Mouse (Mus musculus) heart, postnatal 0 days (tissue): ENCODE measurements at regions not wholly inside any gene's neighbourhood (a gene's known extent, or its start where the extent isn't known, plus 50 kb on each side); places are given as distances from the start of the nearest gene placed in this dataset.

ENCODE experiments used
- ATAC-seq: fragments of 200-750 bp; cut with Nextera tagmentation; 2 replicates; pipeline ENCODE4 v1.8.0; 2017; ENCODE audit warnings: low read depth, moderate number of reproducible peaks, moderate library complexity; ENCODE audit not compliant: insufficient read depth
- DNase-seq: peaks from one replicate; pipeline ENCODE4 v3.0.0-alpha.2; 2016; ENCODE audit warnings: low spot score
- H3K27ac ChIP-seq: fragments of 300-500 bp; sonication (generic); 2 replicates; pipeline ENCODE4 v1.5.1; 2014; ENCODE audit warnings: low read depth, mild to moderate bottlenecking
- H3K27me3 ChIP-seq: fragments of 300-500 bp; sonication (generic); 2 replicates; pipeline ENCODE4 v1.6.1; 2014; ENCODE audit warnings: low read length, mixed read lengths; ENCODE audit not compliant: control insufficient read depth, insufficient read depth
- H3K36me3 ChIP-seq: fragments of 300-500 bp; sonication (generic); replicated peaks from 2 replicates; pipeline ENCODE4 v1.6.1; 2014; ENCODE audit warnings: low read length, mixed read lengths; ENCODE audit not compliant: control insufficient read depth, insufficient read depth
- H3K4me1 ChIP-seq: fragments of 300-500 bp; sonication (generic); 2 replicates; pipeline ENCODE4 v1.6.1; 2014; ENCODE audit warnings: antibody characterized with exemption; ENCODE audit not compliant: control insufficient read depth, insufficient read depth
- H3K4me2 ChIP-seq: fragments of 300-500 bp; sonication (generic); 2 replicates; pipeline ENCODE4 v1.6.1; 2014; ENCODE audit warnings: low read depth, mild to moderate bottlenecking, low read length, moderate library complexity
- H3K4me3 ChIP-seq: fragments of 300-500 bp; sonication (generic); 2 replicates; pipeline ENCODE4 v1.5.1; 2014; ENCODE audit warnings: low read depth, low read length
- H3K9ac ChIP-seq: fragments of 300-500 bp; sonication (generic); replicated peaks from 2 replicates; pipeline ENCODE4 v1.6.1; 2014; ENCODE audit warnings: low read depth, low read length, mixed read lengths
- H3K9me3 ChIP-seq: fragments of 300-500 bp; sonication (generic); replicated peaks from 2 replicates; pipeline ENCODE4 v1.6.1; 2016; ENCODE audit warnings: low read length; ENCODE audit not compliant: control insufficient read depth
- CTCF ChIP-seq: IDR thresholded peaks from 2 replicates; pipeline ENCODE4 v1.5.1; 2016; ENCODE audit warnings: antibody characterized with exemption, control low read depth, low read depth
- EP300 ChIP-seq: IDR thresholded peaks from 2 replicates; pipeline ENCODE4 v1.6.1; 2016; ENCODE audit warnings: antibody characterized with exemption, low read depth
- WGBS: fragments of 180-500 bp; shearing (Covaris S2); extraction: QIAGEN DNeasy Blood & Tissue Kit; methylation state at CpG from one replicate; pipeline ENCODE4 v1.1.7; 2014; 5-methylcytosine and 5-hydroxymethylcytosine counted together

DNA sequence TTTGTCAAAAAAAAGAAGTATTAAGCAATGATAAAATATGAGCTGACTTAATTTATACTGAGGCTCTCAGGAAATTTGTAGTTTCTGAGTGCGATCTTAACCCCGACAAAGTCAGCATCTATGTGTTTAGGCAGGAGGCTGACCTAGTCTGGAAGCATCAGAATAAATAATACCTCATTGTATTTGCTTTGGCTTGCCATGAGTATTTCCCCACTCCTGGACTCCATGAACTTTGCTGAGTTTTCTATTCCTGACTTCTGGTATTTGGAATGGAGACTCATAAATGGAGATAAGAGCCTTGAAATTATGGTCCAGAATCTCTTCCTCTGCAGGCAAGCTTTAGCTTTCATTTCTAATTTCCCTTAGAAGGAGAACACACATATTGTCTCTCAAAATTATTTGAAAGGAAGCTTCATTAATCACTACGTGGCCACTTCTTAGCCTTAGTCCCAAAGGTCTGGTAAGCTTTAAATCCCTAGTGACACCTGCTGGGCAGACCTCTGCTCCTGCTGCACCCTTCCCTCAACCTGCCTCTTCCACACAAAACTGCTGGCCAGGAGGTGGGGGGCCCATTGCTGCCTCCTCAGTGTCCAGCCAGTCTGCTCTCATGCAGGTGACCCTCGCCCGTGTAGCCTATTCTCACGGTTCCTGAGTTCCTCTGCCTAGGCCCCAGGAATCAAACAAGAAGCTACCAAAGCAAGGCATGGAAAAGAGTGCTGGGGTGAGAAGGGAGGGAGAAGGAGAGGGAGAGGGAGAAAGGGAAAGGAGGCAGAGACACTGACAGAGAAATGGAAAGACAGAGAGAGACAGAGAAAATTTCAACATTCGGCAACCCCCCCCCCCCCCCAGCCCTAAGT lies 173.6 kb upstream of the Klf12 start:
- H3K27me3 ChIP-seq: no peaks in the 10 kb centered on the region
- H3K4me3 ChIP-seq: no peak overlapping the region
- ATAC-seq (no peak), DNase-seq (peak; percentile 36)
- no peak overlapping the region for H3K9ac ChIP-seq
- WGBS: 52% methylated on average over 7 of the region's 7 CpGs
- H3K27ac ChIP-seq: no peak overlapping the region
- peaks cover 11% of the 10 kb centered on the region; the same call in 1 of the 2 replicates for H3K4me1 ChIP-seq
- TF ChIP-seq CTCF: peak; percentile 54
- no peak for TF ChIP-seq EP300
- H3K9me3 ChIP-seq: no peaks in the 10 kb centered on the region
- no peaks in the 10 kb centered on the region for H3K36me3 ChIP-seq
- no peak overlapping the region for H3K4me2 ChIP-seq

DNA sequence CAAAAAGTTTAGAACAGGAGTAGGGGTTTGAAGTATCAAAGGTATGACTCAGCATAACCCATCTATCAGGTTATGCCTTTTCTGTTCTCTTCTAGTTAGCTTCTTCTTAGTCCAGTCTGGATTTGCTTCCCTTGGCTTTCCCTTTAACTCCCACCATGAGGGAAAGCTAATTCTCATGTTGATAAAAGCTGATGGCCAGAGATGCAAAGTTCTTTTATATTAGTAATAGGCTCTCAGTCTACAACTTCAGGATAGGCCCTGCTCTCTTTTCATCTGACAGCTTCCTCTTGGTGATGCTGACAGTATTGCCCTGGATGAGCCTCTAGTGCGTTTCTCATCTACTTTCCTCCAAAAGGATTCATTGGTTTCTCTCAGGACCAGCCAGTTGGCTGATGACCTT lies 161.7 kb upstream of the Klf12 start:
- H3K4me2 ChIP-seq: no peak overlapping the region
- no peaks in the 10 kb centered on the region for H3K27me3 ChIP-seq
- H3K27ac ChIP-seq: no peak overlapping the region
- no peaks in the 10 kb centered on the region for H3K9me3 ChIP-seq
- H3K4me1 ChIP-seq: no peaks in the 10 kb centered on the region
- no peaks in the 10 kb centered on the region for H3K36me3 ChIP-seq
- 92% methylated on average over 1 of the region's 1 CpGs for WGBS
- DNase-seq: no peak
- no peak for TF ChIP-seq EP300
- TF ChIP-seq CTCF: no peak
- no peak overlapping the region for H3K4me3 ChIP-seq
- no peak for ATAC-seq
- no peak overlapping the region for H3K9ac ChIP-seq

DNA sequence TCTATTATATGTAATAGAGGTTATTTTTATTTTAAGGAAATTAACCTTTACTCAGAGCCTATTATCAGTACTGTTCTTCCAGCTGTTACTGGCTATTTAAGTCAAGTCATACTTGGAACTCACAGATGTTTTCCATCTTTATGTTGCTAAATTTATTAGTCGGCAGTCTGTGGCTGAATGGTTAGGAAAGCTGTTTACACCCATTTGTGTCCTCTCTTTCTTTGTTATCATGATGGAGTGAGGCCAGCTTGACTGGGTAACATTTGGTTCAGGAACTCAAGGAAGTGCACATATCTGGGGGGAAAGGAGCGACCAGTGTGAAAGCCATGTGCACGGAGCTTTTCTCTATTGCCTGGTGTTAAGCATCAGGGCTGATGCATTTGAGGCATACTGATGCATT lies 160.4 kb upstream of the Klf12 start:
- no peak overlapping the region for H3K27ac ChIP-seq
- no peak overlapping the region for H3K9ac ChIP-seq
- 47% methylated on average over 3 of the region's 3 CpGs for WGBS
- ATAC-seq (no peak), DNase-seq (no peak)
- no peaks in the 10 kb centered on the region for H3K27me3 ChIP-seq
- H3K9me3 ChIP-seq: no peaks in the 10 kb centered on the region
- H3K36me3 ChIP-seq: no peaks in the 10 kb centered on the region
- H3K4me3 ChIP-seq: no peak overlapping the region
- H3K4me2 ChIP-seq: no peak overlapping the region
- H3K4me1 ChIP-seq: no peaks in the 10 kb centered on the region
- TF ChIP-seq CTCF (no peak), EP300 (no peak)

DNA sequence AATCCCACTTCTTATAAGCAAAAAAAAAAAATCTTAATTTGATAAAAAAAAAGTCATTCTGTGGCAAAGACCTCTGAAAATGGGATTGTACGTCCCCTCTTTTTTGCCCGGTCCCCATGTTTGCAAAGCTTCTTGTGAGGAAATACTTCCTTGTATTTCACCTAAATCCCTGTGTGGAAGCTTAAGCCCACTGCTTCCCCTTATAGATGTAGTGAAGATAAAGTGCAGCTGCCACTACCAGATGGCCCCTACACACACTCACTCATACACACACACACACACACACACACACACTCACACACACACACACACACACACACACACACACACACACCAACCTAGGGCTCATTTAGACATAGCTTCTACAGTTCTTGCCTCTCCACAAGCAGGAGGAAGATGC lies 159.6 kb upstream of the Klf12 start:
- H3K27me3 ChIP-seq: no peaks in the 10 kb centered on the region
- no peaks in the 10 kb centered on the region for H3K36me3 ChIP-seq
- H3K9ac ChIP-seq: no peak overlapping the region
- DNase-seq (no peak), ATAC-seq (no peak)
- H3K4me3 ChIP-seq: no peak overlapping the region
- 79% methylated on average over 2 of the region's 2 CpGs for WGBS
- H3K4me2 ChIP-seq: no peak overlapping the region
- no peaks in the 10 kb centered on the region for H3K4me1 ChIP-seq
- no peaks in the 10 kb centered on the region for H3K9me3 ChIP-seq
- TF ChIP-seq EP300: no peak
- no peak for TF ChIP-seq CTCF
- H3K27ac ChIP-seq: no peak overlapping the region

DNA sequence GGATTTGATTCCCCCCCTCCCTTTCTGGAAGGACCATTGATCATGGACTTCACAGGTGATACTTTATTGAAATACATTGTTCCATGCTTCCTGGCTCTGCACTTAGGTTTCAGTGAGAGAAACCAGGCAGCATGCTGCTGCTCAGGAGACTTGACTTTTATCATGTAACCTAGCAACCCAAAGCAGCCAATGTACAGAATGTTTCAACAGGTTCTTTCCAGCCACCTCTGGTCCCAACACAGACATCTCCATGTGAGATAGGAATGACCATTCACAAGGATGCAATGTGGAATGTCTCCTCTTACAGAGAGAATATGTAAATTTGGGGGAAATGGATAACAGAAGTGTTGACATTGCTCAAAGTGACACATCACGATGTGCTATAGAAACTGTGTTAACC lies 153.1 kb upstream of the Klf12 start:
- Histone ChIP-seq H3K27me3 (no peaks in the 10 kb centered on the region), H3K9ac (no peak overlapping the region), H3K4me3 (no peak overlapping the region), H3K4me1 (no peaks in the 10 kb centered on the region), H3K27ac (no peak overlapping the region), H3K36me3 (no peaks in the 10 kb centered on the region), H3K4me2 (no peak overlapping the region), H3K9me3 (no peaks in the 10 kb centered on the region)
- TF ChIP-seq CTCF (no peak), EP300 (no peak)
- ATAC-seq: no peak; the same call in 1 of the 2 replicates
- DNase-seq: no peak
- WGBS: 27% methylated on average over 1 of the region's 1 CpGs

DNA sequence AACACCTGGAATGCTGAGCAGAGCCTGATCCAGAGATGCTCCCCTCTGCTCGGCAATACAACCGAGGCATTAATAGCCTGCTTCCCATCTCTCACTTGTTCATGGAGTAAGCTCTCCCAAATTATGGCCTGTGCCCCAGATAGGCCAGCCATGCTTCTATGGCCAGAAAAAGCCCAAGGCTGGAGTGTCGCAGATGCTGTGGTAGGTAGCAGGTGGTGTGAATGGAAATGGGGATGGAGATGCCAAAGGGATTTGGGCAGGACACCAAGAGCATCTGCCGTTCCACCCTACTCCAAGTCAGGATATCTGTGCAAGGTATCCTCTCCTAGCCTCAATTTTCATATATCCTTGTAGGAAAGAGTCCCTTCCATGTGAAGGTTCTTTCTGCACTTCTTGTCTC lies 145.2 kb upstream of the Klf12 start:
- no peaks in the 10 kb centered on the region for H3K9me3 ChIP-seq

More for the DNA sequence above, 145.2 kb upstream of the Klf12 start:
- no peak for DNase-seq
- H3K36me3 ChIP-seq: no peaks in the 10 kb centered on the region
- no peaks in the 10 kb centered on the region for H3K4me1 ChIP-seq
- no peak overlapping the region for H3K4me2 ChIP-seq
- 87% methylated on average over 4 of the region's 4 CpGs for WGBS
- H3K27ac ChIP-seq: no peak overlapping the region
- H3K27me3 ChIP-seq: no peaks in the 10 kb centered on the region
- no peak for TF ChIP-seq CTCF
- no peak for TF ChIP-seq EP300
- H3K9ac ChIP-seq: no peak overlapping the region
- no peak overlapping the region for H3K4me3 ChIP-seq
- ATAC-seq: no peak
